Comparison of ENCODE assay signal across 28 mouse cellular contexts in the genomic region with DNA sequence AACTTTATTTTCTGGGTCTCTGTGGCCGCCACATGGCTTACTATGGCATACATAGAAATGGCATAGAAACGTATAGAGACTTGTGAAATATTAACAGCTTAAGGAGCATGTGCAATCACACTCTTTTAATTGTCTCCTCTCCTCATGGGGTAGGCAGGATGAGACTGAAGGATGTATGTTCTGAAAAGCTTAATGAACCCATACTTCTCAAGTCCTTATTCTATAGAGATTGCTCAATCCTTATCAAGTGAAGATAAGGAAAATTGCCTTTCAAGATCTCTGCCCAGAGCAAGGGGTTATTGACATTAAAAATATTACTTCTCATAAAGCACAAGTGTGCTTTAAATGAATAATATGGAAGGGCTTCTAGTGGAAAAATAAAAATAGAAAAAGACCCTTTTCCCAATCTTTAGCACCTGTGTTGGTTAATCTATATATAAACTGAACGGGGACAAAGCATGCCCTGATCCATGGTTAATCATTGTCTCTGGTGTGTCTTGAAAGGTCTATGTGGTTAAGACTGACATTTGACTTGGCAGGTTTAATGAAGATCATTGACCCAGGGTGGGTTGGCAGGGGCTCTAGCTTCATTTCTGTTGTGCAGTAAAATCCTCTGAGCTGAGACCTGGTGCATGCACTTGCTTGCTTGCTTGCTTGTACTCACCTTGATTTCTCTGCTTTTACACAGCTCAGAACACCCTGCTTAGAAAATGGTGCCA.
DNase-seq lines count a peak whose midpoint lies in the region; ATAC-seq and TF ChIP-seq lines count a peak whose summit lies in the region.
"Had no signal": no experiment of that assay in that cellular context is flagged by ENCODE, and none has a peak within 500 bp of the region (broad histone marks: within the 10 kb centered on the region; RNA-seq: fewer than 3 reads in every experiment).

No protein-coding gene starts in this region.

- no peaks in the 10 kb centered on the region for H3K36me3 ChIP-seq in neural tube, embryonic 15.5 days
- H3K36me3 ChIP-seq in kidney, adult 2 months (ENCODE audit: control insufficient read depth, insufficient read depth, low read length), result no peaks in the 10 kb centered on the region
- H3K36me3 ChIP-seq: heart, embryonic 13.5 days; hindbrain, embryonic 15.5 days; limb, embryonic 13.5 days; midbrain, embryonic 15.5 days had no signal

- no peak overlapping the region for H3K27ac ChIP-seq in neural tube, embryonic 15.5 days (replicated peaks)
- no peak overlapping the region for H3K27ac ChIP-seq in kidney, adult 2 months (ENCODE audit: insufficient read depth, low read depth, low read length)
- H3K27ac ChIP-seq: heart, embryonic 13.5 days; hindbrain, embryonic 15.5 days; left cerebral cortex, adult 2 months; limb, embryonic 13.5 days; liver, embryonic 14.5 days; macrophage; midbrain, embryonic 15.5 days had no signal

- no peaks in the 10 kb centered on the region for H3K9me3 ChIP-seq in neural tube, embryonic 15.5 days (replicated peaks)
- H3K9me3 ChIP-seq: heart, embryonic 13.5 days; hindbrain, embryonic 15.5 days; limb, embryonic 13.5 days; midbrain, embryonic 15.5 days had no signal

- DNase-seq in neural tube, embryonic 10.5 days (ENCODE audit: extremely low spot score, low spot score), result peak; percentile 0
- peak; percentile 71 for DNase-seq in kidney, adult 2 months
- peak; percentile 15 for DNase-seq in kidney, postnatal 10 days
- peak; percentile 10 for DNase-seq in yolk sac, embryonic 10.5 days (ENCODE audit: low spot score)
- no peak for DNase-seq in right cerebral cortex, postnatal 25 days
- no peak for DNase-seq in thymus, postnatal 14 days
- DNase-seq in testis, postnatal 14 days (ENCODE audit: low spot score), result no peak
- DNase-seq: adrenal gland, postnatal 14 days; cerebellum, adult 11 months; cerebellum, adult 9-10 months; cerebellum, postnatal 36 days; gastrocnemius, postnatal 36 days; heart, postnatal 10 days; lung, adult 2 months; lung, postnatal 10 days; thymus, adult 18-20 months; thymus, postnatal 36 days had no signal

- no peak overlapping the region for H3K4me2 ChIP-seq in neural tube, embryonic 15.5 days
- H3K4me2 ChIP-seq: heart, embryonic 13.5 days; hindbrain, embryonic 15.5 days; limb, embryonic 13.5 days; midbrain, embryonic 15.5 days had no signal

- TF ChIP-seq CTCF in kidney, adult 2 months (conservative IDR thresholded peaks at IDR 0.05; ENCODE audit: insufficient read depth, insufficient read length, low read depth, low read length), result no peak

- H3K27me3 ChIP-seq in neural tube, embryonic 15.5 days (replicated peaks), result no peaks in the 10 kb centered on the region
- no peaks in the 10 kb centered on the region for H3K27me3 ChIP-seq in kidney, adult 2 months (replicated peaks; ENCODE audit: control insufficient read depth, insufficient read depth, low read length)
- H3K27me3 ChIP-seq: heart, embryonic 13.5 days; hindbrain, embryonic 15.5 days; limb, embryonic 13.5 days; midbrain, embryonic 15.5 days had no signal

- 70% methylated on average over 3 of the region's 3 CpGs for WGBS in neural tube, embryonic 15.5 days
- WGBS in kidney, adult 2 months, result 60% methylated on average over 3 of the region's 3 CpGs

- no peaks in the 10 kb centered on the region for H3K4me1 ChIP-seq in neural tube, embryonic 15.5 days
- H3K4me1 ChIP-seq in kidney, adult 2 months (ENCODE audit: control insufficient read depth, insufficient read depth, low read length), result no peaks in the 10 kb centered on the region
- H3K4me1 ChIP-seq: hindbrain, embryonic 15.5 days; limb, embryonic 13.5 days; midbrain, embryonic 15.5 days had no signal

- no peak for TF ChIP-seq POLR2A in kidney, adult 2 months (IDR thresholded peaks at IDR 0.05; ENCODE audit: low read depth, low read length)

- H3K4me3 ChIP-seq in neural tube, embryonic 15.5 days (replicated peaks), result no peak overlapping the region
- no peak overlapping the region for H3K4me3 ChIP-seq in kidney, adult 2 months (ENCODE audit: insufficient read depth, low read depth, low read length)
- H3K4me3 ChIP-seq: heart, embryonic 13.5 days; hindbrain, embryonic 15.5 days; left cerebral cortex, adult 2 months; limb, embryonic 13.5 days; midbrain, embryonic 15.5 days had no signal

- no peak for ATAC-seq in neural tube, embryonic 15.5 days (ENCODE audit: low FRiP score)
- ATAC-seq: CD4-positive, CD25-positive, alpha-beta regulatory T cell, adult 4 months; forebrain, embryonic 14.5 days; inflammation-experienced regulatory T-cells, adult 6 months; midbrain, embryonic 15.5 days had no signal

- H3K9ac ChIP-seq in neural tube, embryonic 15.5 days (replicated peaks), result no peak overlapping the region
- H3K9ac ChIP-seq: heart, embryonic 13.5 days; hindbrain, embryonic 15.5 days; limb, embryonic 13.5 days; liver, embryonic 14.5 days; midbrain, embryonic 15.5 days had no signal

Comparison
In these comparisons a context has a peak if more than half of its experiments do, and no peak if none do; other contexts are left out.
1. DNase-seq: peak in neural tube, embryonic 10.5 days (single experiment), kidney, adult 2 months (single experiment), kidney, postnatal 10 days (single experiment) and yolk sac, embryonic 10.5 days (single experiment); none in right cerebral cortex, postnatal 25 days (single experiment), thymus, postnatal 14 days (single experiment) and testis, postnatal 14 days (single experiment).